Mouse (Mus musculus): ENCODE results near the gene Spcs3.

The Spcs3 gene

GRCm38 (mm10) chr8:54529382-54530296 lies at the start of gene Spcs3, which contains the start of gene Asb5:
Gene Spcs3 (minus strand): TSS chr8:54529998.
Gene Asb5 (plus strand): TSS chr8:54529580.
- in situ Hi-C loops (cut with MboI; ENCODE audit: unreplicated experiment in 2 of 2): no loop called here

GRCm38 (mm10) chr8:54570618-54571609 lies 41.1 kb upstream of the Spcs3 start:
- in situ Hi-C loops (cut with MboI; ENCODE audit: unreplicated experiment in 2 of 2): no loop called here

DNA sequence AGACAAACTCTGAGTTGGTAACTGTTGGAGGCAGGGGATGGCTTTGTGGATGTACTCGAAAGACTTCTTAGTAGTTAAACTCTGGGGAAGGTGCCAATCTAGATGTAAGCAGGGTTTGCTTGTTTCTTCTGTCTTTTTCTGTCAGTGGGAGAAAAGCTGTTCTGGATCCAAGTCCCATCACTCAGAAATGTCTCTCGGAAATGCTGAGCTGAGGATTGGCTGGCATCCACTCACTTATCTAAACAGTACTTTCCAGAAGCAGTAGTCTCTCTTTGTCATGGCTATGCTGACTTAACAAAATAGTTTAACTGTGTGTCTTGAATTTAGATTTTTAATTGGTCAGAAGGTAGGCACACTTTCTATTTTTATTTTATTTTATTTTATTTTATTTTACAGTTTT lies 37.4 kb upstream of the Spcs3 start:
- in situ Hi-C loops (cut with MboI; ENCODE audit: unreplicated experiment in 2 of 2): no loop called here

- in situ Hi-C loops (cut with MboI; ENCODE audit: unreplicated experiment in 2 of 2): no loop called here
Measured at GRCm38 (mm10) chr8:54565603-54566260, 35.9 kb upstream of the Spcs3 start.

DNA sequence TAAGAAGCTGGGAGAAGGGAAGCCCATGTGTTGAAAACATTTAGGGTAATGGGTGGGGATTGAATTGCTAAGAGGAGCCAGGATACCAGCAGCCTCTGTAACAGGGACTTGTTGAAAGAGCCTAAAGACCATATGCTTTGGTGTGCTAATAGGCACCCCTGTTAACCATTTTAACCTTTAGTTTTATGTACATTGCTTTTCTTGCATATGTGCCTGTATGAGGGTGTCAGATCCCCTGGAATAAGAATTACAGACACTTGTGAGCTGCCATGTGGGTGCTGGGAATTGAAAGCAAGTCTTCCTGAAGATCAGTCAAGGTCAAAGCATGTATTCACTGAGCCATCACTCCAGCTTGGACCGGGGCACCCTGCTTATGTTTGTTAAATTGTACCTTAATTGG lies 35.4 kb upstream of the Spcs3 start:
- in situ Hi-C loops (cut with MboI; ENCODE audit: unreplicated experiment in 2 of 2): no loop called here

DNA sequence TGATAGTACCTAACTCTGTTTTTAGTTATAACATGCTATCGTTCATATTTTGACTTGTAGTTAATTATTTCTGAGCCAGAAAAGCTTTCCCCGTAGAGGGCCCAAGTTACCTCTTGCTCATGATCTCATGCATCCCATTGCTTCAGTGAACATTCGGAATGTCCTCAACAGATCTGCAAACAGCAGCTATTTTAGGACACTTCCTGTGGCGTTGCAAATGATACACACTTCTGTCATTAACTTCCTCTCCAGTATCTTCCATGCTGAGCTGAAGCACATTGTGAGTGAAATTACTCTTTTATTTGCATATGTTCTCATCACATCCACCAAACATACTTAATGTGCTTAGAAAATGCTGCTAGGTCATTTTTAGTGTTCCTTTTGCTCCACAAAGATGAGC lies 32.3 kb upstream of the Spcs3 start:
- in situ Hi-C loops (cut with MboI; ENCODE audit: unreplicated experiment in 2 of 2): no loop called here

DNA sequence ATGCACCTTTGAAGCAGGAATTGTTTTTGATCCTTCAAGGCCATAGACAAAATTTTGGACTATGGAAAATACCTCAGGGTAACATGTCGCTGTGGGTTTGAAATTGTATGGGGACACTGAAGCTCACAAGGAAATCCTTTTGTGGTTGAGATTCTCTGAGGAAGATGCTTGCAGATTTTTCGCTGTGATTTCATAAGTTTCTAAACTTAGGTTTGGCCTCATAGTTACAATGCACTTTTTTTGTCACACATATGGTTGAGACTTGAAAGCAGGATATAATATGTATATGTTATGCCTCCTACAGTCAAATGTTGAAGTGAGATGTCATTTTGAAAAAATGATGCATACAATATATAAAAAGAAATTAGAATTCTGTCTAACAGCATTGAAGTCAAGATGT lies 25.1 kb upstream of the Spcs3 start:
- in situ Hi-C loops (cut with MboI; ENCODE audit: unreplicated experiment in 2 of 2): no loop called here

GRCm38 (mm10) chr8:54550026-54550574 lies 20.3 kb upstream of the Spcs3 start:
- in situ Hi-C loops (cut with MboI; ENCODE audit: unreplicated experiment in 2 of 2): no loop called here

DNA sequence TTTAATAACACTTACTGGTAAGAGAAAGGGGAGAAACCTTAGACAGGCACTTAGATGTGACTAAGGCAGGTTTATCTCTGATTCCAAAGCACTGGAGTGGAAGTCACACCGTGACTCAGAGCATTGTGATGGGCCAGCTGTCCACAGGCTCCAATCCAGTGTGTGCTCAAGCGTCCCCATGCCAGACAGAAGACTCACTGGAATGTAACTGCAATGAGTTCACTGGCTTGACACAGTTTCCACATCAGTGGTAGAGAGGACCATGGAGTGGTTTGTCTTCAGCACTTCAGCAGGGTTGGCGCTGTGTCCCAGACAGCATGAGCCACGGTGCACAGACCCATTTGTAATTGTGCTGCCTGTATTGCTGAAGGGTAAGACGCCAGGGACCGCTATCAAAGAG lies 18.6 kb upstream of the Spcs3 start:
- in situ Hi-C loops (cut with MboI; ENCODE audit: unreplicated experiment in 2 of 2): no loop called here

- in situ Hi-C loops (cut with MboI; ENCODE audit: unreplicated experiment in 2 of 2): no loop called here
Measured at GRCm38 (mm10) chr8:54541331-54541730, 11.5 kb upstream of the Spcs3 start.

DNA sequence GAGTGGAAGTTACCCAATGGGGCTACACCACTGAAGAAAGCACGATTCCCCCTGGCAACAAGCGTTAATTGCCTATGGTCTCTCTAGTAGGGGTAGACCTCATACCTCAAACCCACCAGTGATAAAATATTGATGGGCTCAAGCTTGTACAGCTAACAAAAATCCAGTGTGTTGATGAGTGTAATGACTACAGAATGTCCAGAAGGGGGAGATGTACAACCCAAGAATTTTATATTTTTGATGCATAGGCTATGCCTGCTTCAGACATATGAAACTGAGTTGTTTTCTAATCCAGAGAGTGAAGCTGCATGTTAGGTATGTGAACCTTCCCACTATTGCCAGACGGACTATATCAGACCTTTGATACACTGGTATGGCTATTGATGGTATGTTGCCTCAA lies 7.5 kb upstream of the Spcs3 start:
- in situ Hi-C loops (cut with MboI; ENCODE audit: unreplicated experiment in 2 of 2): no loop called here

DNA sequence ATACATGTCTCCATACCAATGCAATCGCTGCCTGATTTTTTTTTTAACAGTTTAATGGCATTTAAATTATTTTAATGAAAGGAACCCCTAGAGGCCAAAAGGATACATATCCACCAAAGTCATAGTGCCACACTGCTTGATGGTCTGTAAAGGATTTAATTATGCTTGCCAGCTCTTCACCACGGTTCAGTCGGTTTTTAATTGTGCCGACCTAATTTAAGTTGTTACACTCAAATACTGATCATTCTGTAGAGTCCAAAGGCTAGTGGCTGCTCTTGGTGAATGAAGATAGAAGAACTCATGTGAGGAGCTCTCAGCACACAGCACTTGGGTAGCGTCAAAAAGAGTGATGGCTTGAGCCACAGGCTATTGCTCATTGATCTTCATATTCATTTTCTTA lies 5.4 kb upstream of the Spcs3 start:
- in situ Hi-C loops (cut with MboI; ENCODE audit: unreplicated experiment in 2 of 2): no loop called here

DNA sequence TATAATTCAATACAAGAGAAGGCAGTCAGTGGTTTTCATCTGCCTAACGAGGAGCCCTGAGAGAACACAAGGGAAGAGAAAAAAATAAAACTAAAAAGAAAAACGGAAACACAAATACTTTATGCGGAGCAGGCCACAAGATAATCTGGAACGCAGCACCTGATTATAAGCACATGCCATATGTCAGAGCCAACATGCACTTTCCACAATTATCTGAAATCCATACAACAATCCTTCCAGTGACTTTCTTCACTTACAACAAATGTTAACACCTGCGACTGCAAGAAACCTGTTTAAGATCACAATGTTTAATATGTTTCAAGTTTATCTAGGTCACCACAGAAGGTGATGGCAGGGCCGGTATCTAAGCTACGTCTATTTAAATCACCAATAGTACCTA lies 1.2 kb downstream of the Spcs3 start:
- in situ Hi-C loops (cut with MboI; ENCODE audit: unreplicated experiment in 2 of 2): no loop called here

GRCm38 (mm10) chr8:54526700-54527099 lies 3.1 kb downstream of the Spcs3 start:
- in situ Hi-C loops (cut with MboI; ENCODE audit: unreplicated experiment in 2 of 2): no loop called here

DNA sequence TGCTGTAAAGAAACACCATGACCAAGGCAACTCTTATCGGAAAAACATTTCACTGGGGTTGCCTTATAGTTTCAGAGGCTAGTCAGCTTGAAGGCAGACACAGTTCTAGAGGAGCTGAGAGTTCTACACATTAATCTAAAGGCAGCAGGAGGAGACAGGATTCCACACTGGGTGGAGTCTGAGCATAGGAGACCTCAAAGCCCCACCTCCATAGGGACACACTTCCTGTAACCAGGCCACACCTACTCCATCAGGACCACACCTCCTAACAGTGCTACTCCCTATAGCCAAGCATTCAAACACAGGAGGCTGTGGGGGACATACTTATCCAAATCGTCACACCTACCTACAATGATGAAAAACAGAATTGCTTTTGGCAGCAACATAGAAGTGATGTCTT lies 4.2 kb downstream of the Spcs3 start:
- in situ Hi-C loops (cut with MboI; ENCODE audit: unreplicated experiment in 2 of 2): no loop called here

DNA sequence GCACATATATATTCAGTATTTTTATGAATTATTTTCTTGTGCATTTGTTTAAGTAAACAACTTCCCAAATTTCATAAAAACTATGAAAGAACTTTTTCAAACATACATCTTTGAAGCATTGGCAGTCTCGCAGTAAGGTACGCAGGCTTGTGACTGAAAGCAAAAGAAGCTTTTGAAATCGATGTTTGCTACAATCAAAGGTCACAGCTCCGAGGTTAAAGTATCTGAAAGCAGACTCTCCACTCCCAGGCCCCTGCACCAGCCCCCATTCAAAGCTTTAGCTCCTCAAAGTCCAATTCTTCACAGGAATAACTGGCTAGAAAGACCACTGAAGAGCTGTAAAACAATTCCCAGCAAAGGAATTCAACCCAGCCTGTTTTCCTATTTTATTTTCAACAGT lies 9.3 kb downstream of the Spcs3 start:
- in situ Hi-C loops (cut with MboI; ENCODE audit: unreplicated experiment in 2 of 2): loop anchor here (25.0 kb wide), 5 partner anchors 467 to 1967 kb away; no protein-coding TSS in a partner anchor

GRCm38 (mm10) chr8:54518756-54519460 lies 10.9 kb downstream of the Spcs3 start:
- in situ Hi-C loops (cut with MboI; ENCODE audit: unreplicated experiment in 2 of 2): loop anchor here (25.0 kb wide), 5 partner anchors 468 to 1968 kb away; no protein-coding TSS in a partner anchor

DNA sequence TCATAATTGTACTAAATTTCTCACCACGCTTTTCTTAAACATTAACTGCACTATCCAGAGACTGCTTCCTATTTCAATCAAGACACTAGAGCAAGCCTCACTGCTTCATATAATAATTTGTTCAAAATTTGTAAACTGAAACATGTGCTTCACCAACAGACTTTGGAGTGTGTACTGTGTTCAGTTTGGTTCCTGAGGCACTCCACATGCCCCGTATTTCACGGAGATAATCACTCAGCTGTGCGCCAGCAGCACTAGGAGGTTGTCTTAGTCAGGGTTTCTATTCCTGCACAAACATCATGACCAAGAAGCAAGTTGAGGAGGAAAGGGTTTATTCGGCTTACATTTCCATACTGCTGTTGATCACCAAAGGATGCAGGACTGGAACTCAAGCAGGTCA lies 17.6 kb downstream of the Spcs3 start:
- in situ Hi-C loops (cut with MboI; ENCODE audit: unreplicated experiment in 2 of 2): loop anchor here (25.0 kb wide), 5 partner anchors 475 to 1975 kb away; no protein-coding TSS in a partner anchor

- in situ Hi-C loops (cut with MboI; ENCODE audit: unreplicated experiment in 2 of 2): loop anchor here (25.0 kb wide), 5 partner anchors 476 to 1976 kb away; no protein-coding TSS in a partner anchor
Measured at GRCm38 (mm10) chr8:54511791-54512190, 18.0 kb downstream of the Spcs3 start.

All from v-Abl transformed pro-B cells (cell line).